Mouse (Mus musculus): ENCODE results near the gene BC025920.

DNA sequence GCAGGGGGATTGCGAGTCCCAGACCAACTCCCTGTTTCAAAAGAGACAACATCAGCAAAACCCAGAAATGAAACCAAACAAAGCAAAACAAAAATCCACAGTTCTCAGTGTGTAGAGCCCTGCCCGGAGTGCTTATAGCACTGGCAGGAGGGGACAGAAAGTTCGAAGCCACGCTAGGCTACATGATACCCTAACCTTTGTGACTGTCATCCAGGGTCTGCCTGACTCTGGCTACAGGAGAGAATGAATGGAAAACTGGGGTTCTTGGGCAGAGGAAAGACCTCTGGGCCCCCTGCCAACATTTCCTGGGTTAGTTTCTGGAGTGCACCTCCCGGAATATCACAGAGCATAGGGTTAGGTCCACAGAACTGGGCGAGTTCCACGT lies 21.8 kb downstream of the BC025920 start:
- TF ChIP-seq CTCF (IDR thresholded peaks at IDR 0.05; ENCODE audit: low read depth, low read length): no peak
- TF ChIP-seq POLR2A (IDR thresholded peaks at IDR 0.05; ENCODE audit: extremely low read depth, insufficient read depth, low read length): no peak

Measured in liver, adult 2 months (tissue).